ENCODE assay signal across 8 mouse cellular contexts in the genomic region with DNA sequence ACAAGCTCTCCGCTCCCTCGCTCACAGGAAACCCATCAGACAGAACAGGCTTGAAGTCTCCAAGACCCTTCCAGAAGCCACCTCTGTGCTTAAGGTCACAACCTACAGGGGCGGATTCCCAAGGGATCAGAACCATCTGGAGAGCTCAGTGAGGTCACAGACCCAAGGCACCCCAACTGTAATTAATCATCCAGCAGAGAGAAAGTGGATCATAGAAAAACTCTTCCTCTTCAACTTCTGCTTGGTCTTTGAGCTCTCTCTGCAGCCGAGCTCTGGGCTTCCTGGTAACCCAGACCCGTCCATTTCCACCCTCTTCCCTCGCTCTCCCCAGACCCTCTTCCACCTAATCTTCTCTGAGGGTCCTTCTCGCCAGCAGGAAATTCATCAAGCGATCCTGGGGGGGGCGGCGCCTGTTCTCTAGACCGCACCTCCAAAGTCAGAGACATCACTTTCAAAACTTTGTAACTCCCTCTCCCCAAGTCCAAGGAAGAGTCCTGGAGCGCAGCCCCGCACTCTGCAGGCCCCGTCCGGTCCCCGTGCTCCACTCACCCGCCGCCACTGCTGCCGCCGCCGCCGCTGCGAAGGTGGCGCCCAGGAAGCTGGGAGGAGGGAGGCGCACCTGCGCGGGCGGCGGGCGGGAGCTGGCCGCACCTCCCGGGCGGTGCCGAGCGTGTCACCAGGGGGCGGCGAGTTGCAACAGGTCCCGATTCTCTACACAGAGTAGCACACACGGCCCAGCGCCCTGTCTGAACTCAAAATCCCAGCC. TPM values are rescaled to one million over a fixed set of nuclear protein-coding genes. Genes with fewer than 3 reads are reported as not detected.
DNase-seq lines count a peak whose midpoint lies in the region; ATAC-seq lines count a peak whose summit lies in the region.

A gene (minus strand): TSS at position 602 of the 766 bp plus-strand sequence.

- 3% methylated on average over 40 of the region's 40 CpGs for WGBS in heart, embryonic 16.5 days

- H3K4me3 ChIP-seq in erythroblast, embryonic 14.5 days (replicated peaks): peak within 1 kb of the TSS; percentile 42
- H3K4me3 ChIP-seq in heart, embryonic 16.5 days (ENCODE audit: low read length): peak within 1 kb of the TSS; percentile 64

- no peak for ATAC-seq in erythroblast, adult 5-6 weeks (replicated peaks; ENCODE audit: low FRiP score, poor library complexity, severe bottlenecking)
- ATAC-seq in heart, embryonic 16.5 days (replicated peaks; ENCODE audit: extremely low read depth, insufficient read depth, low FRiP score): peak; percentile 83
- ATAC-seq in megakaryocyte, adult 5-6 weeks (ENCODE audit: poor library complexity, severe bottlenecking): peak; percentile 30; the same call in 1 of the 2 replicates

- no peaks in the 10 kb centered on the region for H3K4me1 ChIP-seq in erythroblast, embryonic 14.5 days (ENCODE audit: control insufficient read depth)
- 0 out of 2 replicates have a peak, but pooled peaks cover 4% of the 10 kb centered on the region for H3K4me1 ChIP-seq in heart, embryonic 16.5 days (ENCODE audit: control insufficient read depth, insufficient read depth, low read length)

- peak; percentile 45 for DNase-seq in adrenal gland, postnatal 14 days
- peak; percentile 63 to 80 for DNase-seq in kidney, postnatal 25 days
- peak; percentile 46 for DNase-seq in testis, postnatal 10 days (ENCODE audit: low spot score)
- no peak for DNase-seq in spleen, postnatal 36 days (ENCODE audit: low spot score in 2 of 2)

- peak within 1 kb of the TSS; percentile 83 for H3K4me2 ChIP-seq in heart, embryonic 16.5 days (ENCODE audit: low read depth, low read length)

- peak within 1 kb of the TSS; percentile 40; the same call in 1 of the 2 replicates for H3K27ac ChIP-seq in heart, embryonic 16.5 days (ENCODE audit: low read length)

- no peaks in the 10 kb centered on the region for H3K36me3 ChIP-seq in erythroblast, embryonic 14.5 days (ENCODE audit: control insufficient read depth)
- no peaks in the 10 kb centered on the region for H3K36me3 ChIP-seq in heart, embryonic 16.5 days (ENCODE audit: control insufficient read depth, insufficient read depth)

- no peaks in the 10 kb centered on the region; the same call in 1 of the 2 replicates for H3K9me3 ChIP-seq in erythroblast, embryonic 14.5 days (ENCODE audit: control insufficient read depth, low read length)
- no peaks in the 10 kb centered on the region for H3K9me3 ChIP-seq in heart, embryonic 16.5 days (replicated peaks; ENCODE audit: control insufficient read depth, low read length)

- H3K27me3 ChIP-seq in erythroblast, embryonic 14.5 days (ENCODE audit: control insufficient read depth): peaks cover 30% of the 10 kb centered on the region
- no peaks in the 10 kb centered on the region for H3K27me3 ChIP-seq in heart, embryonic 16.5 days (ENCODE audit: control insufficient read depth, insufficient read depth, low read length)

- H3K9ac ChIP-seq in heart, embryonic 16.5 days (ENCODE audit: low read length): peak within 1 kb of the TSS; percentile 71

RNA-seq across cellular contexts. Expression of the gene that starts here (rescaled TPM):
- not detected in 2 replicates for polyA plus RNA-seq in erythroblast, embryonic 14.5 days (2012)
- total RNA-seq in erythroblast, adult 5-6 weeks (2015; ENCODE audit: low replicate concordance): not detected in 2 replicates
- total RNA-seq in erythroblast, adult 5-6 weeks (2017; ENCODE audit: low replicate concordance): 0.56 TPM in 1 of 2 replicates, not detected in the other
- total RNA-seq in adrenal gland, postnatal 14 days (2021): 0.19 and 0.30 TPM in 2 replicates
- polyA plus RNA-seq in heart, embryonic 16.5 days (2015; fragmentation: Nextera tagmentation; extraction: Ambion mirVana): 0.62 and 0.67 TPM in 2 replicates
- not detected in 2 replicates for total RNA-seq in megakaryocyte, adult 5-6 weeks (2015)
- not detected in 2 replicates for total RNA-seq in megakaryocyte, adult 5-6 weeks (2017)

Comparison
In these comparisons a context has a peak if more than half of its experiments do, and no peak if none do; other contexts are left out.
1. Peak in DNase-seq in adrenal gland, postnatal 14 days; RNA of the gene not detected or under 1 TPM.
2. Peak in ATAC-seq, H3K4me3 ChIP-seq, H3K27ac ChIP-seq, H3K9ac ChIP-seq and H3K4me2 ChIP-seq in heart, embryonic 16.5 days; RNA of the gene not detected or under 1 TPM.
3. Peak in ATAC-seq in megakaryocyte, adult 5-6 weeks; RNA of the gene not detected or under 1 TPM.
4. DNase-seq: peak in kidney, postnatal 25 days (2 of 2) and testis, postnatal 10 days (single experiment); none in spleen, postnatal 36 days (0 of 2).